Mouse (Mus musculus) liver, adult 2 months (tissue): Measurements from ENCODE around the gene Smndc1.

Source experiments
- CTCF ChIP-seq: fragments of 200-500 bp; IDR thresholded peaks from 2 replicates; pipeline ENCODE4 v1.5.1; 2011; ENCODE audit warnings: low read depth, low read length, control low read depth
- POLR2A ChIP-seq: fragments of 200-500 bp; IDR thresholded peaks from 2 replicates; pipeline ENCODE4 v1.6.1; 2011; ENCODE audit warnings: low read length, control low read depth; ENCODE audit not compliant: insufficient read depth; ENCODE audit errors: extremely low read depth

DNA sequence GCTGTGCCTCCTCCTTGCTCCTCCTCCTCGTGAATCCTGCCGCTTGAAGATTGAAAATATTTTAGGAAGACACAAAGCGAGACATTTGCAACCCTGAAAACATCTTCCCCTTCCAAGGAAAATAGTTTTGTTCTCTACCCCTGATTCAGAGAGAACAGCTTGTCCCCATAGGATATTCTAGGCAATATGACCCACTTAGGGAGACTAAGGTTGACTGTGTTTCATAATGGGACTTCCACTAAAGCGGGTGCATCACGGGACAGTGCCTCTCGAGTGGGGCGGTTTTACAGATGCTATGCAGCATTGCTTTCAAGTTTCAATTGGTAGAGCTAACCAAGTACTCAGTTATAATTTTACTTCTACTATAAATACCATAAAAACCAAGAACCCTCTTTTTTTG lies 36.5 kb downstream of the Smndc1 start:
- TF ChIP-seq CTCF = no peak
- TF ChIP-seq POLR2A = no peak
